19 mouse cellular contexts compared by ENCODE assay signal in genomic region chr5:140101409-140102009, GRCm38 (mm10).
DNase-seq lines count a peak whose midpoint lies in the region; ATAC-seq and TF ChIP-seq lines count a peak whose summit lies in the region.
"Had no signal": no experiment of that assay in that cellular context is flagged by ENCODE, and none has a peak within 500 bp of the region (broad histone marks: within the 10 kb centered on the region; RNA-seq: fewer than 3 reads in every experiment).

No protein-coding gene starts in this region.

- WGBS in embryonic facial prominence, embryonic 13.5 days: 50% methylated on average over 14 of the region's 14 CpGs
- 81% methylated on average over 14 of the region's 14 CpGs for WGBS in embryonic facial prominence, embryonic 10.5 days
- 53% methylated on average over 14 of the region's 14 CpGs for WGBS in forebrain, embryonic 16.5 days
- WGBS in lung, postnatal 0 days: 90% methylated on average over 14 of the region's 14 CpGs

- 0 out of 2 replicates have a peak overlapping the region, but pooled peaks have one; percentile 3 for H3K4me2 ChIP-seq in embryonic facial prominence, embryonic 13.5 days
- H3K4me2 ChIP-seq in forebrain, embryonic 16.5 days (ENCODE audit: low read length): no peak overlapping the region
- no peak overlapping the region for H3K4me2 ChIP-seq in lung, postnatal 0 days (replicated peaks; ENCODE audit: low read depth, low read length)
- H3K4me2 ChIP-seq: limb, embryonic 15.5 days; stomach, embryonic 15.5 days had no signal

- peaks cover 14% of the 10 kb centered on the region; the same call in 1 of the 2 replicates for H3K36me3 ChIP-seq in embryonic facial prominence, embryonic 13.5 days
- peaks cover 45% of the 10 kb centered on the region for H3K36me3 ChIP-seq in embryonic facial prominence, embryonic 10.5 days (replicated peaks)
- H3K36me3 ChIP-seq in forebrain, embryonic 16.5 days (ENCODE audit: control insufficient read depth, insufficient read depth): no peaks in the 10 kb centered on the region
- H3K36me3 ChIP-seq in lung, postnatal 0 days (ENCODE audit: insufficient read depth, low read length): no peaks in the 10 kb centered on the region

- H3K9me3 ChIP-seq in embryonic facial prominence, embryonic 13.5 days: no peaks in the 10 kb centered on the region
- no peaks in the 10 kb centered on the region for H3K9me3 ChIP-seq in embryonic facial prominence, embryonic 10.5 days
- no peaks in the 10 kb centered on the region for H3K9me3 ChIP-seq in forebrain, embryonic 16.5 days (ENCODE audit: control insufficient read depth, low read length)
- no peaks in the 10 kb centered on the region for H3K9me3 ChIP-seq in lung, postnatal 0 days (ENCODE audit: low read length)
- H3K9me3 ChIP-seq: limb, embryonic 15.5 days; megakaryocyte, embryonic 14.5 days; stomach, embryonic 15.5 days had no signal

- no peak for DNase-seq in embryonic facial prominence, embryonic 10.5 days (ENCODE audit: low spot score)
- peak; percentile 23 to 58 for DNase-seq in left cerebral cortex, adult 18-20 months (ENCODE audit: low spot score in 2 of 2)
- DNase-seq in left cerebral cortex, postnatal 4 days: no peak
- peak; percentile 51 to 65 for DNase-seq in left cerebral cortex, postnatal 36 days (ENCODE audit: low spot score in 2 of 2)
- DNase-seq in lung, postnatal 0 days (ENCODE audit: low spot score): no peak
- DNase-seq in cerebellum, adult 18-20 months: no peak
- DNase-seq: adrenal gland, adult 8-10 months; cerebellum, adult 2 months; heart, adult 11 months; kidney, adult 9 months; kidney, postnatal 36 days; lung, postnatal 14 days; spleen, adult 18-20 months had no signal

- no peak for TF ChIP-seq CTCF in lung, postnatal 0 days (IDR thresholded peaks at IDR 0.05)

- intact Hi-C loops in left cerebral cortex, postnatal 4 days (cut with DNase I): no loop called here
- intact Hi-C loops in left cerebral cortex, postnatal 36 days (cut with DNase I): no loop called here

- H3K9ac ChIP-seq in embryonic facial prominence, embryonic 13.5 days: no peak overlapping the region
- H3K9ac ChIP-seq in forebrain, embryonic 16.5 days (replicated peaks; ENCODE audit: low read depth, low read length): no peak overlapping the region; the same call in 1 of the 2 replicates
- no peak overlapping the region for H3K9ac ChIP-seq in lung, postnatal 0 days (replicated peaks; ENCODE audit: low read depth)
- H3K9ac ChIP-seq: limb, embryonic 15.5 days; stomach, embryonic 15.5 days had no signal

- H3K27me3 ChIP-seq in embryonic facial prominence, embryonic 13.5 days: no peaks in the 10 kb centered on the region
- H3K27me3 ChIP-seq in embryonic facial prominence, embryonic 10.5 days (replicated peaks; ENCODE audit: low read depth, poor library complexity, severe bottlenecking): no peaks in the 10 kb centered on the region
- H3K27me3 ChIP-seq in forebrain, embryonic 16.5 days (replicated peaks; ENCODE audit: control insufficient read depth, insufficient read depth, low read length): no peaks in the 10 kb centered on the region
- no peaks in the 10 kb centered on the region for H3K27me3 ChIP-seq in lung, postnatal 0 days (replicated peaks; ENCODE audit: insufficient read depth, low read length)
- H3K27me3 ChIP-seq: limb, embryonic 15.5 days; megakaryocyte, embryonic 14.5 days; stomach, embryonic 15.5 days had no signal

- no peak for TF ChIP-seq EP300 in lung, postnatal 0 days (IDR thresholded peaks at IDR 0.05)

- ATAC-seq in embryonic facial prominence, embryonic 13.5 days (ENCODE audit: insufficient number of reproducible peaks, insufficient read depth, low FRiP score, low TSS enrichment, low read depth): no peak
- peak; percentile 70 for ATAC-seq in forebrain, embryonic 16.5 days
- no peak for ATAC-seq in lung, postnatal 0 days
- ATAC-seq: inflammation-experienced regulatory T-cells, adult 6 months had no signal

- H3K27ac ChIP-seq in embryonic facial prominence, embryonic 13.5 days: peak overlapping the region; percentile 76
- no peak overlapping the region for H3K27ac ChIP-seq in embryonic facial prominence, embryonic 10.5 days (replicated peaks)
- H3K27ac ChIP-seq in forebrain, embryonic 16.5 days (ENCODE audit: low read length): peak overlapping the region; percentile 25
- no peak overlapping the region for H3K27ac ChIP-seq in lung, postnatal 0 days (ENCODE audit: low read length)
- H3K27ac ChIP-seq: stomach, embryonic 15.5 days had no signal

- peaks cover 44% of the 10 kb centered on the region for H3K4me1 ChIP-seq in embryonic facial prominence, embryonic 13.5 days
- H3K4me1 ChIP-seq in embryonic facial prominence, embryonic 10.5 days: peaks cover 24% of the 10 kb centered on the region
- peaks cover 33% of the 10 kb centered on the region for H3K4me1 ChIP-seq in forebrain, embryonic 16.5 days (replicated peaks; ENCODE audit: control insufficient read depth, insufficient read depth, low read length)
- H3K4me1 ChIP-seq in lung, postnatal 0 days (ENCODE audit: insufficient read depth, low read depth, low read length): no peaks in the 10 kb centered on the region
- H3K4me1 ChIP-seq: megakaryocyte, embryonic 14.5 days; stomach, embryonic 15.5 days had no signal

- no peak overlapping the region for H3K4me3 ChIP-seq in embryonic facial prominence, embryonic 13.5 days
- no peak overlapping the region for H3K4me3 ChIP-seq in embryonic facial prominence, embryonic 10.5 days
- H3K4me3 ChIP-seq in forebrain, embryonic 16.5 days (replicated peaks; ENCODE audit: low read length): no peak overlapping the region
- no peak overlapping the region for H3K4me3 ChIP-seq in lung, postnatal 0 days (ENCODE audit: low read depth, low read length)
- H3K4me3 ChIP-seq: limb, embryonic 15.5 days; stomach, embryonic 15.5 days had no signal

Comparison
In these comparisons a context has a peak if more than half of its experiments do, and no peak if none do; other contexts are left out.
1. H3K27ac ChIP-seq: peak in embryonic facial prominence, embryonic 13.5 days (single experiment) and forebrain, embryonic 16.5 days (single experiment); none in embryonic facial prominence, embryonic 10.5 days (single experiment) and lung, postnatal 0 days (single experiment).
2. DNase-seq: peak in left cerebral cortex, adult 18-20 months (2 of 2) and left cerebral cortex, postnatal 36 days (2 of 2); none in embryonic facial prominence, embryonic 10.5 days (single experiment), left cerebral cortex, postnatal 4 days (single experiment), lung, postnatal 0 days (single experiment) and cerebellum, adult 18-20 months (0 of 2).